Mouse (Mus musculus) ES-CJ7 (cell line): ENCODE data around the gene Ier2.

Experiments
- DNase-seq: peaks from one replicate; pipeline ENCODE4 v3.0.0; 2011; ENCODE audit warnings: low read depth, low spot score

Ier2 gene

GRCm38 (mm10) chr8:84663483-84664327 lies 1.1 kb upstream of the Ier2 start:
- peak; percentile 99 for DNase-seq

- peak; percentile 74 for DNase-seq
Measured at GRCm38 (mm10) chr8:84661961-84662571, 586 bp downstream of the Ier2 start.

- DNase-seq = peak; percentile 90
Measured at GRCm38 (mm10) chr8:84661458-84661871, 1.2 kb downstream of the Ier2 start.

- peak; percentile 89 for DNase-seq
Measured at GRCm38 (mm10) chr8:84660819-84661457, 1.7 kb downstream of the Ier2 start.

- peak; percentile 94 for DNase-seq
Measured at GRCm38 (mm10) chr8:84659936-84660818, 2.5 kb downstream of the Ier2 start.

- no peak for DNase-seq
Measured at GRCm38 (mm10) chr8:84658951-84659350, 3.7 kb downstream of the Ier2 start.

GRCm38 (mm10) chr8:84657680-84658079 lies 5.0 kb downstream of the Ier2 start:
- DNase-seq = peak; percentile 83

- DNase-seq = no peak
Measured at GRCm38 (mm10) chr8:84657203-84657602, 5.4 kb downstream of the Ier2 start.

GRCm38 (mm10) chr8:84656641-84657126 lies 6.0 kb downstream of the Ier2 start:
- DNase-seq = peak; percentile 97

GRCm38 (mm10) chr8:84656191-84656525 lies 6.5 kb downstream of the Ier2 start:
- no peak for DNase-seq

- DNase-seq = peak; percentile 96
Measured at GRCm38 (mm10) chr8:84655336-84656190, 7.1 kb downstream of the Ier2 start.

- peak; percentile 91 for DNase-seq
Measured at GRCm38 (mm10) chr8:84654597-84654996, 8.1 kb downstream of the Ier2 start.

GRCm38 (mm10) chr8:84653092-84653631 lies 9.5 kb downstream of the Ier2 start:
- no peak for DNase-seq

GRCm38 (mm10) chr8:84650213-84650612 lies 12.4 kb downstream of the Ier2 start:
- peak; percentile 100 for DNase-seq

GRCm38 (mm10) chr8:84647461-84647901 lies 15.2 kb downstream of the Ier2 start:
- DNase-seq = peak; percentile 95

- DNase-seq = no peak
Measured at GRCm38 (mm10) chr8:84646800-84647199, 15.9 kb downstream of the Ier2 start.

GRCm38 (mm10) chr8:84643019-84643418 lies 19.6 kb downstream of the Ier2 start:
- DNase-seq = peak; percentile 4

- DNase-seq = peak; percentile 37
Measured at GRCm38 (mm10) chr8:84641578-84642361, 20.9 kb downstream of the Ier2 start.

GRCm38 (mm10) chr8:84640617-84641294 lies 21.9 kb downstream of the Ier2 start:
- peak; percentile 30 for DNase-seq
